Mouse (Mus musculus) bone marrow, adult 2 months (tissue): ENCODE data around the gene Iqgap3.

Experiments used
- CTCF ChIP-seq: fragments of 200-500 bp; IDR thresholded peaks from 2 replicates; pipeline ENCODE4 v1.5.1; 2011; ENCODE audit warnings: low read length, control low read depth; ENCODE audit not compliant: control insufficient read depth, insufficient read depth
- POLR2A ChIP-seq: fragments of 200-500 bp; IDR thresholded peaks from 2 replicates; pipeline ENCODE4 v1.6.1; 2011; ENCODE audit warnings: low read depth, mild to moderate bottlenecking, control low read depth, low read length, borderline replicate concordance; ENCODE audit not compliant: control insufficient read depth

DNA sequence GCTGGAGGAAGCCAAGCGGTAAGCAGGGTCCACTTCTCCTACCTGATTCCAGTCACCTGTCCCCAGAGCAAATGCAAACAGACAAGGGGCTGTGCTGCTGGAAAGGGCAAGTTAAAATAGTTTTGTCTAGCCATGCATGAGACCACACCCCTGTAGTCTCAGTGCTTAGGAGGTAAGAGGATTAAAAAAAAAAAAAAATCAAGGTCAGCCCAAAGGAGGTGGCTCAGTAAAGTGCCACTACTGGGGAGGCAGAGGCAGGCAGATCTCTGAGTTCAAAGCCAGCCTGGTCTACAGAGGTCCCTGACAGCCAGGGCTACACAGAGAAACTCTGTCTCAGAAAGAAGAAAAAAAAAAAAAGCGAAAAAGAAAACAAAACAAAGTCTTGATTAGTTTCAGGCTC, 2.2 kb downstream of the Iqgap3 start:
- no peak for TF ChIP-seq POLR2A
- TF ChIP-seq CTCF, result no peak
